ENCODE assay signal across 27 mouse cellular contexts in genomic region chr19:18034225-18034624, GRCm38 (mm10).
"Had no signal": no experiment of that assay in that cellular context is flagged by ENCODE, and none has a peak within 500 bp of the region (broad histone marks: within the 10 kb centered on the region; RNA-seq: fewer than 3 reads in every experiment).

No protein-coding gene starts in this region.

- H3K4me1 ChIP-seq: heart, embryonic 10.5 days; heart, embryonic 12.5 days; hindbrain, embryonic 10.5 days; hindbrain, embryonic 12.5 days; intestine, embryonic 15.5 days; limb, embryonic 12.5 days; liver, embryonic 13.5 days; liver, embryonic 15.5 days had no signal

- H3K9ac ChIP-seq: heart, embryonic 12.5 days; hindbrain, embryonic 12.5 days; hindbrain, embryonic 14.5 days; intestine, embryonic 15.5 days; limb, embryonic 12.5 days; liver, embryonic 13.5 days; liver, embryonic 15.5 days; liver, postnatal 0 days had no signal

- H3K4me2 ChIP-seq: heart, embryonic 12.5 days; hindbrain, embryonic 12.5 days; hindbrain, embryonic 14.5 days; intestine, embryonic 15.5 days; limb, embryonic 12.5 days; liver, embryonic 11.5 days; liver, embryonic 13.5 days; liver, embryonic 15.5 days had no signal

- ATAC-seq: hindbrain, embryonic 16.5 days; inflammation-experienced regulatory T-cells, adult 6 months; intestine, embryonic 15.5 days; intestine, postnatal 0 days; liver, postnatal 0 days had no signal

- H3K9me3 ChIP-seq: heart, embryonic 10.5 days; heart, embryonic 12.5 days; hindbrain, embryonic 10.5 days; hindbrain, embryonic 12.5 days; intestine, embryonic 15.5 days; limb, embryonic 10.5 days; limb, embryonic 12.5 days; liver, embryonic 13.5 days; liver, embryonic 15.5 days had no signal

- DNase-seq: gastrocnemius, adult 2 months; gastrocnemius, postnatal 10 days; gastrocnemius, postnatal 25 days; heart, adult 18-20 months; heart, postnatal 10 days; heart, postnatal 4 days; kidney, adult 18-20 months; kidney, adult 9 months; kidney, postnatal 14 days; kidney, postnatal 4 days; liver; liver, embryonic 13.5 days; liver, postnatal 0 days had no signal

- H3K27ac ChIP-seq: gastrocnemius, adult 2 months; heart, embryonic 10.5 days; hindbrain, embryonic 10.5 days; hindbrain, embryonic 12.5 days; hindbrain, embryonic 14.5 days; intestine, embryonic 15.5 days; layer of hippocampus, adult 2 months; limb, embryonic 10.5 days; limb, embryonic 12.5 days; liver, embryonic 13.5 days; liver, embryonic 15.5 days had no signal

- H3K4me3 ChIP-seq: gastrocnemius, adult 2 months; heart, embryonic 10.5 days; heart, embryonic 12.5 days; hindbrain, embryonic 10.5 days; hindbrain, embryonic 12.5 days; intestine, embryonic 15.5 days; layer of hippocampus, adult 2 months; limb, embryonic 10.5 days; limb, embryonic 12.5 days; liver, embryonic 13.5 days; liver, embryonic 15.5 days had no signal

- H3K36me3 ChIP-seq: heart, embryonic 10.5 days; heart, embryonic 12.5 days; hindbrain, embryonic 10.5 days; hindbrain, embryonic 12.5 days; intestine, embryonic 15.5 days; limb, embryonic 10.5 days; limb, embryonic 12.5 days; liver, embryonic 13.5 days; liver, embryonic 15.5 days had no signal

- H3K27me3 ChIP-seq: heart, embryonic 12.5 days; hindbrain, embryonic 12.5 days; intestine, embryonic 15.5 days; limb, embryonic 12.5 days; liver, embryonic 13.5 days; liver, embryonic 15.5 days had no signal
